Mouse (Mus musculus) adrenal gland, adult 10 weeks (tissue): ENCODE data around the gene Rps6kb1. TPM values are rescaled to one million over a fixed set of nuclear protein-coding genes. Genes with fewer than 3 reads are reported as not detected.

Experiments used
- polyA plus RNA-seq: library from polyadenylated mRNA; stranded (reverse); fragments of 350-450 nt; fragmentation: Illumina TruSeq; extraction: RNeasy Lipid Tissue Mini Kit (QIAGEN cat#74804); gene quantifications from one replicate; pipeline ENCODE4 v1.2.3, GENCODE M21; 2014; ENCODE audit warnings: low read depth, low replicate concordance

Rps6kb1 gene
- 103 TPM for polyA plus RNA-seq

DNA sequence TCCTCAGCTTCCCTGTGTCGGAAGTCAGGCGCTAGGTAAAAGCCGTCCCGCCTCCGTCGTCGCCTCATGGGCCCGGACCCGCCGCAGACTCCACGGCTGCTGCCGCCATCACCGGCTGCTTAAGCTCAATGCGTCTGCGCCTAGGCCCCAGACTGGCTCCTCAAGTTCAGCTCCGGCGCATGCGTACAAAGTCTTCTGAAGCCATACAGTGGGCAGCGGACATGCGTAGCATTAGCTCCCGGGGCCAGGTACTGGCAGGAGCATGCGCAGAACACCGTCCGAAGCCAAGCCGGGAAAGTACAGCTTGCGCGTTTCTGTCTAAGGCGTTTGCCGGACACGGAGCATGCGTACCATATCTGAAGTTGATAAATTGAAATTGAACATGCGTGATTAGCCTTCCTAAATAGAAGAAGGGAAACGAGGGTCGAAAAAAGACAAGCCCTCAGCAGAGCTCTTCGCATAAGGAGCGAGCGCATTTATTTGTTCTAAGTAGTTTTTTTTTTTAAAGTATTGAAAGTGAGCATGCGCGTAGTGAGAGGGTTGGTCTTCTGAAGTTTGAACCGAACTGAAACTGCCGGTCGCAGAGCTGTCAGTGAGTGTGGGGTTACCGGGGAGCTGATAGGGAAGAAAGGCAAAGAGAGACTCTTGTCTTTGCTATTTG is at the start of gene Rps6kb1, which contains the start of gene Tubd1:
Gene Rps6kb1 (minus strand): TSS at position 167 of the 661 bp plus-strand sequence.
Gene Tubd1 (plus strand): TSS at position 353 of the 661 bp plus-strand sequence.

DNA sequence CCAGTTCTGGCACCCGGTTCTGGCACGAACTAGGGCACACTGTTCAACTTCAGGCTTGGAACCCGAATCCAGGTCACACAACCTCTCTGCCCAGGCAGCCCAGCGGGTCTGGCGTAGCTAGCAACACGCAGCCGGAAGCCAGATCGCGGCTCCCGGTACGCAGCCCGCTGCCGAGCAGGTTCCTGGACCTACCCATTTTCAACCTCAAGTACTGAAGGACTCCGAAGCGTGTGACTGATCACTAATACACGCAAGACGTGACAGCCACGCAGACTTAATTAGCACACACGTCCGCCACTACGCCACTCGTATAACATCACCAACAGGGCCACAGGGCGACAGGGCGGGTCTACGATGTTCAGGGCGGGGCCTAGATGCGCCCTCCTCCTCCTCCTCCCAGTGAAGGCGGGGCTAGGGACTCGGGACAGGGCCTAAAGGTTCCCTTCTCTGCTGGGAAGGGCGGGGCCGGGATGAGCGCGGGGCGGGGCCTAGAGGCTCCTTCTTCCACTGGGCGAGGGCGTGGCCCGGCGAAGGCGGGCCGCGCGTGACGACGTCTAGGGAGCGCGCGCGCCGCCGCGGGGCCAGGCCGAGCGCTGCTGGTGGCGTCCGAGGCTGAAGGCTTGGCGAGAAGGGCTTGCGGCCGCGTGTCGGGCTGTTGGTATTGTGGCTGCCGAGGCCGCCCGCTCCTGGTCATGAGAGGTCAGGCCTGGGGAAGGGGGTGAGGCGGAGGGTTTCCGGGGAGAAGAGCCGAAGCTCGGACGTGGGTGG is 60.3 kb downstream of the Rps6kb1 start, which contains the start of gene Rnft1:
Gene Rnft1 (plus strand): TSS at position 557 of the 768 bp plus-strand sequence.

Other genes with a start within 250 kb of the Rps6kb1 start
- gene Med13, start 187.2 kb downstream of the Rps6kb1 start, polyA plus RNA-seq: 90.0 TPM
- 75.1 TPM for gene Rnft1, start 60.1 kb downstream of the Rps6kb1 start, polyA plus RNA-seq
- 10.6 TPM for gene Tubd1, start 186 bp upstream of the Rps6kb1 start, polyA plus RNA-seq
- 248 TPM for gene Vmp1, start 139.0 kb upstream of the Rps6kb1 start, polyA plus RNA-seq
- 34.9 TPM for gene Ptrh2, start 139.2 kb upstream of the Rps6kb1 start, polyA plus RNA-seq
- 509 TPM for gene Cltc, start 212.8 kb upstream of the Rps6kb1 start, polyA plus RNA-seq